27 mouse cellular contexts compared by ENCODE assay signal in the genomic region with DNA sequence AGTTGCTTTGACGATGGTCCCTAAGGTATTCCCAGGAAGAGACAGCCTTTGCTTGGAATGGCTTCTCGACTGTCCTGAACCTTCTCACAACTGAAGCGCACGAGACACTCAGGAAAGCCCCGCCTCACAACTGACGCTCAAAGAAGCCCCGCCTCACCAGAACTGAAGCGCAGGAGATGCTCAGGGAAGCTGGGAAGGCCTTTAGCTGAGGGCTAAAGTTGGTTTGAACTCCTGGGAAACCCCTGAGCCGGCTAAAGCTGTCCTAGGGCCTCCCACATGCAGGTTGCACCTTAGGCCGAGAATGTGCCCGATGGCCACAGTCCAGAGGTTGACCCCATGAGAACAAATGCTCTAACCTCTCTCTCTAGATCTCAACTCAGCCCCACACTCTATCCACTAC. TPM values are rescaled to one million over a fixed set of nuclear protein-coding genes. Genes with fewer than 3 reads are reported as not detected.
DNase-seq lines count a peak whose midpoint lies in the region; ATAC-seq and TF ChIP-seq lines count a peak whose summit lies in the region.
"Had no signal": no experiment of that assay in that cellular context is flagged by ENCODE, and none has a peak within 500 bp of the region (broad histone marks: within the 10 kb centered on the region; RNA-seq: fewer than 3 reads in every experiment).

Ankar (minus strand) TSS at position 101 of the 400 bp plus-strand sequence.

- no peak within 1 kb of the TSS for H3K4me2 ChIP-seq in hindbrain, embryonic 13.5 days

- no peaks in the 10 kb centered on the region for H3K9me3 ChIP-seq in hindbrain, embryonic 13.5 days
- H3K9me3 ChIP-seq: G1E had no signal

- H3K9ac ChIP-seq in hindbrain, embryonic 13.5 days = no peak within 1 kb of the TSS

- no peaks in the 10 kb centered on the region for H3K27me3 ChIP-seq in testis, adult 2 months (ENCODE audit: control insufficient read depth, insufficient read depth, low read length)
- no peaks in the 10 kb centered on the region for H3K27me3 ChIP-seq in hindbrain, embryonic 13.5 days
- H3K27me3 ChIP-seq: CH12.LX had no signal

- no peaks in the 10 kb centered on the region for H3K36me3 ChIP-seq in testis, adult 2 months (ENCODE audit: control insufficient read depth, insufficient read depth, low read length)
- no peaks in the 10 kb centered on the region for H3K36me3 ChIP-seq in hindbrain, embryonic 13.5 days
- H3K36me3 ChIP-seq: G1E had no signal

- peaks cover 4% of the 10 kb centered on the region for H3K4me1 ChIP-seq in testis, adult 2 months (ENCODE audit: control insufficient read depth, insufficient read depth, low read length)
- no peaks in the 10 kb centered on the region for H3K4me1 ChIP-seq in hindbrain, embryonic 13.5 days (replicated peaks)

- WGBS in hindbrain, embryonic 13.5 days = 86% methylated on average over 11 of the region's 11 CpGs

- ATAC-seq in hindbrain, embryonic 13.5 days (ENCODE audit: low FRiP score) = no peak
- ATAC-seq: activated CD4-positive, CD25-positive, alpha-beta regulatory T cell, adult 4 months; CD4-positive, CD25-positive, alpha-beta regulatory T cell, adult 4 months; Patski had no signal

- H3K4me3 ChIP-seq in testis, adult 2 months (ENCODE audit: control insufficient read depth, low read depth, low read length) = peak within 1 kb of the TSS; percentile 86
- H3K4me3 ChIP-seq in hindbrain, embryonic 13.5 days = no peak within 1 kb of the TSS

- H3K27ac ChIP-seq in testis, adult 2 months (ENCODE audit: control insufficient read depth, insufficient read depth, low read depth, low read length) = peak within 1 kb of the TSS; percentile 96
- H3K27ac ChIP-seq in hindbrain, embryonic 13.5 days = no peak within 1 kb of the TSS

- TF ChIP-seq CTCF in testis, adult 2 months (IDR thresholded peaks at IDR 0.05; ENCODE audit: control insufficient read depth, insufficient read depth, insufficient replicate concordance, low read depth, low read length) = no peak

- peak; percentile 81 for TF ChIP-seq POLR2A in testis, adult 2 months (IDR thresholded peaks at IDR 0.05; ENCODE audit: control insufficient read depth, low read depth, low read length)

- DNase-seq in heart, adult 11 months = peak; percentile 77
- DNase-seq in heart, postnatal 4 days = no peak
- DNase-seq in testis, postnatal 14 days (ENCODE audit: low spot score) = no peak
- DNase-seq in ZHBTc4 (ENCODE audit: low read depth, low spot score) = peak; percentile 21
- DNase-seq: adrenal gland, adult 2 months; adrenal gland, adult 8-10 months; adrenal gland, postnatal 10 days; adrenal gland, postnatal 14 days; adrenal gland, postnatal 25 days; adrenal gland, postnatal 36 days; B cell, adult 2 months; cerebellum, adult 11 months; cerebellum, adult 11-12 months; cerebellum, adult 18-20 months; cerebellum, adult 2 months had no signal

RNA-seq across cellular contexts. Expression of gene Ankar, which starts in this region (rescaled TPM):
- total RNA-seq in heart, postnatal 4 days (2021) = not detected
- polyA plus RNA-seq in testis, adult 2 months (2012; rRNA removed) = 17.7 and 20.6 TPM in 2 replicates
- polyA plus RNA-seq in hindbrain, embryonic 13.5 days (2015; fragmentation: Nextera tagmentation; extraction: Ambion mirVana) = not detected in 2 replicates
- total RNA-seq: adrenal gland, adult 18-20 months; adrenal gland, adult 2 months; adrenal gland, adult 8-10 months; adrenal gland, postnatal 10 days; adrenal gland, postnatal 14 days; adrenal gland, postnatal 25 days; adrenal gland, postnatal 36 days; adrenal gland, postnatal 4 days; CH12.LX; ES-E14; MEL had no signal
- polyA plus RNA-seq: activated CD4-positive, CD25-positive, alpha-beta regulatory T cell, adult 4 months; adrenal gland, adult 2 months; C2C12; CD4-positive, CD25-positive, alpha-beta regulatory T cell, adult 4 months; cerebellum, adult 2 months; G1E; Patski had no signal

Comparison
In these comparisons a context has a peak if more than half of its experiments do, and no peak if none do; other contexts are left out.
1. RNA of gene Ankar (polyA plus RNA-seq): 17.7 to 20.6 TPM in testis, adult 2 months; not detected in hindbrain, embryonic 13.5 days; every median in the first group is over 10 times any median in the second.
2. DNase-seq: peak in heart, adult 11 months (single experiment) and ZHBTc4 (single experiment); none in heart, postnatal 4 days (single experiment) and testis, postnatal 14 days (single experiment).